Mouse (Mus musculus) kidney, adult 2 months (tissue): Measurements from ENCODE around the gene Gnaq. TPM values are rescaled to one million over a fixed set of nuclear protein-coding genes. Genes with fewer than 3 reads are reported as not detected.
A peak's percentile ranks its signal among the peaks of the same experiment; 100 is the strongest.

Experiments used
- DNase-seq: peaks from one replicate; pipeline ENCODE4 v3.0.0; 2021
- H3K27ac ChIP-seq: fragments of 200-500 bp; 2 replicates; pipeline ENCODE4 v1.5.1; 2012; ENCODE audit warnings: low read depth, low read length, control low read depth, inconsistent platforms; ENCODE audit not compliant: insufficient read depth
- H3K27me3 ChIP-seq: fragments of 200-500 bp; replicated peaks from 2 replicates; pipeline ENCODE4 v1.6.1; 2012; ENCODE audit warnings: mild to moderate bottlenecking, moderate library complexity, low read length, inconsistent platforms; ENCODE audit not compliant: control insufficient read depth, insufficient read depth
- H3K36me3 ChIP-seq: fragments of 200-500 bp; 2 replicates; pipeline ENCODE4 v1.6.1; 2012; ENCODE audit warnings: mild to moderate bottlenecking, moderate library complexity, low read length, inconsistent platforms; ENCODE audit not compliant: control insufficient read depth, insufficient read depth
- H3K4me1 ChIP-seq: fragments of 200-500 bp; 2 replicates; pipeline ENCODE4 v1.6.1; 2011; ENCODE audit warnings: low read length; ENCODE audit not compliant: control insufficient read depth, insufficient read depth
- H3K4me3 ChIP-seq: fragments of 200-500 bp; 2 replicates; pipeline ENCODE4 v1.5.1; 2011; ENCODE audit warnings: mild to moderate bottlenecking, low read depth, low read length, control low read depth; ENCODE audit not compliant: insufficient read depth
- CTCF ChIP-seq: fragments of 200-500 bp; conservative IDR thresholded peaks from 2 replicates; pipeline ENCODE4 v1.5.1; 2011; ENCODE audit warnings: low read depth, mild to moderate bottlenecking, control low read depth, low read length, moderate library complexity, mixed read lengths; ENCODE audit not compliant: insufficient read depth, insufficient read length
- POLR2A ChIP-seq: fragments of 200-500 bp; IDR thresholded peaks from one replicate; pipeline ENCODE4 v1.6.1; 2011; ENCODE audit warnings: low read depth, low read length, control low read depth
- WGBS: fragments of 180-500 bp; shearing (Covaris S2); methylation state at CpG from one replicate; pipeline ENCODE4 v1.1.7; 2018; 5-methylcytosine and 5-hydroxymethylcytosine counted together
- polyA plus RNA-seq: library from polyadenylated mRNA; depleted of rRNA; stranded (reverse); fragments of >200 nt; gene quantifications from 2 replicates; pipeline ENCODE4 v1.2.3, GENCODE M21; 2012

Gene Gnaq
- polyA plus RNA-seq, 1 experiment, result 15.6 TPM

DNA sequence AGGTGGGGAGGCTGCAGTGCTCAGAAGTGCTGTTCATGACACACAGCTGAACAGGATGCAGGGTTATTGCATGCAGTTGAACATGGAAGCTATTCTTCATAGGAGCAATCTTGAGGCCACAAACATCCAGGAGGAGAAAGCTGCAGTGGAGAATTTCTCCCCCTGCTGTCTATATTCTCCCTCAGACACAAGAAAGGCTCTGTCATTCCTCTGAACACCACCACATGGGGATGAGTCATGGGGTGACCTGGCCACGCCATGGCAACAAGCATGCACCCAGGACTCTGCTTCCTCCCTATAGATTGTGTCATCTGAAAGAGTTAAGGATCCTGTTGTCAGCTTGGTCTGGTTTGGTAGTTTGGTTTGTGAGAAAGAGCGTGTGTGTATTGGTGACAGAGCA lies 239.0 kb downstream of the Gnaq start:
- H3K27ac ChIP-seq, result no peak overlapping the region
- H3K4me3 ChIP-seq, result no peak overlapping the region
- TF ChIP-seq POLR2A, result no peak
- no peak for TF ChIP-seq CTCF
- 0 out of 2 replicates have a peak, but pooled peaks cover 2% of the 10 kb centered on the region for H3K4me1 ChIP-seq
- no peaks in the 10 kb centered on the region for H3K27me3 ChIP-seq
- H3K36me3 ChIP-seq, result no peaks in the 10 kb centered on the region
- no peak for DNase-seq
- 85% methylated on average over 2 of the region's 2 CpGs for WGBS

GRCm38 (mm10) chr19:16372752-16373486 lies 240.3 kb downstream of the Gnaq start:
- Histone ChIP-seq H3K36me3 (no peaks in the 10 kb centered on the region), H3K27me3 (no peaks in the 10 kb centered on the region), H3K4me3 (no peak overlapping the region), H3K4me1 (no peaks in the 10 kb centered on the region), H3K27ac (no peak overlapping the region)
- DNase-seq, result no peak
- no peak for TF ChIP-seq CTCF
- no peak for TF ChIP-seq POLR2A
- WGBS, result 71% methylated on average over 9 of the region's 9 CpGs

- H3K27ac ChIP-seq, result no peak overlapping the region
- H3K36me3 ChIP-seq, result no peaks in the 10 kb centered on the region
- no peaks in the 10 kb centered on the region for H3K4me1 ChIP-seq
- DNase-seq, result no peak
- TF ChIP-seq POLR2A, result no peak
- no peak for TF ChIP-seq CTCF
- WGBS, result 42% methylated on average over 4 of the region's 4 CpGs
- no peak overlapping the region for H3K4me3 ChIP-seq
- H3K27me3 ChIP-seq, result no peaks in the 10 kb centered on the region
These were observed 243.2 kb downstream of the Gnaq start for GRCm38 (mm10) chr19:16375881-16376280.

DNA sequence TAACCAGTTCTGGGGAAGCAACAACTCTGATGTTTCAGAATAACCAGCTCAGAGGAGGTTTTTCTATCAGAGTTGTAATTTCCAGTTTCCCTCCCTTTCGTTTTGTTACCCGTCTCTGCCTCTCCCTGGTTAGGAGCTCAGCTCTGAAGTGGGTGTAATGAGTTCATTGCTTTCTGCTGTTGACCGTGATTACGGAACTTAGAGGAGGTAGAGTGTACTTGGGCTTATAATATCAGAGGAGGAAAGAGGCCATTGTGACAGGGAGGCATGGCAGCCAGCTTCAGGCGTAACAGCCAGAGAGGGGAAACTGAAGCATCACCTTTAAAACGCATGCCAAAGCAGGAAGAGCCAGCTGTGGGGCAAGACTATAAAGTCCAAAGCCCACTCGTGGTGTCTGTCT lies 245.9 kb downstream of the Gnaq start:
- WGBS, result 82% methylated on average over 7 of the region's 7 CpGs
- no peak for DNase-seq
- TF ChIP-seq POLR2A, result no peak
- TF ChIP-seq CTCF, result no peak
- Histone ChIP-seq H3K4me3 (no peak overlapping the region), H3K27me3 (no peaks in the 10 kb centered on the region), H3K36me3 (no peaks in the 10 kb centered on the region), H3K4me1 (no peaks in the 10 kb centered on the region), H3K27ac (no peak overlapping the region)

DNA sequence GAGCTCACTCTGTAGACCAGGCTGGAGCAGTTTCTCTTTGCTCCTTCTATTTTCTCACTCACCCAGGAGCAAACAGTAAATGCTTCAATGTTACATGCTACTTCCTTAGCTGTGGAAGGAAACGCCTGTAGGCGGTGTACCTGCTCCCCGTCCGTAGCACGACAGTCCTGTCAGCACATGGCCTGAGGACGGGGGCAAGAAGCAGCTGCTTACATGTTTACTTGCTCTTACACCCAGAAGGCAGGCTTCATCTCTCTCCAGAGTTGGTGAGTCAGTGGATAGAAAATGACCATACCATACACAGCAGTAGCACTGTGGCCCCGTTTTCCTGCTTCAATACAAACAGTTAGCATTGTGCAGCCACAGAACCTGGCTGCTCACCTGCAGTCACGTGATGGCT lies 247.1 kb downstream of the Gnaq start:
- DNase-seq, result no peak
- no peaks in the 10 kb centered on the region for H3K36me3 ChIP-seq
- H3K27me3 ChIP-seq, result no peaks in the 10 kb centered on the region
- H3K4me3 ChIP-seq, result no peak overlapping the region
- H3K4me1 ChIP-seq, result no peaks in the 10 kb centered on the region
- 89% methylated on average over 8 of the region's 8 CpGs for WGBS
- TF ChIP-seq POLR2A (no peak), CTCF (no peak)
- no peak overlapping the region for H3K27ac ChIP-seq

DNA sequence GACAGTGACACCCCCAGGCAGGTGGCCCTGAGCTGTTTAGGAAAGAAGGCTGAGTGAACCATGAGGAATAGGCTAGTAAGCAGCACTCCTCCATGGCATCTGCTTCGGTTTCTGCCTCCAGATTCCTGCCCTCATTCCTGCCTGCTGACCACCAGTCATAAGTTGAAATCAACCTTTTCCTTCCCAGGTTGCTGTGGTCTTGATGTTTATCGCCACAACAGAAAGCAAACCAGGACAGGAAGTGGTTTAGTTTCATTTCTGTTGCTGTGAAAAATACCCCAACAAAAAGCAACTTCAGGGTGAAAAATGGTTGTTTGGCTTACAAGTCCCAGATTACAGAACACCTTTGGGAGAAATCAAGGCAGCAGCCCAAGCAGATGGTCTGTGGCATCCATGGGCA lies 249.8 kb downstream of the Gnaq start:
- Histone ChIP-seq H3K36me3 (no peaks in the 10 kb centered on the region), H3K4me1 (no peaks in the 10 kb centered on the region), H3K4me3 (no peak overlapping the region), H3K27me3 (no peaks in the 10 kb centered on the region), H3K27ac (no peak overlapping the region)
- no peak for DNase-seq
- TF ChIP-seq CTCF (no peak), POLR2A (no peak)
- 45% methylated on average over 2 of the region's 2 CpGs for WGBS

- Histone ChIP-seq H3K4me1 (no peaks in the 10 kb centered on the region), H3K27me3 (no peaks in the 10 kb centered on the region), H3K36me3 (no peaks in the 10 kb centered on the region), H3K27ac (no peak overlapping the region), H3K4me3 (no peak overlapping the region)
- DNase-seq, result peak; percentile 17
- TF ChIP-seq CTCF, result no peak
- TF ChIP-seq POLR2A, result no peak
- 62% methylated on average over 13 of the region's 13 CpGs for WGBS
These were observed 250.5 kb downstream of the Gnaq start for GRCm38 (mm10) chr19:16383127-16383526.

DNA sequence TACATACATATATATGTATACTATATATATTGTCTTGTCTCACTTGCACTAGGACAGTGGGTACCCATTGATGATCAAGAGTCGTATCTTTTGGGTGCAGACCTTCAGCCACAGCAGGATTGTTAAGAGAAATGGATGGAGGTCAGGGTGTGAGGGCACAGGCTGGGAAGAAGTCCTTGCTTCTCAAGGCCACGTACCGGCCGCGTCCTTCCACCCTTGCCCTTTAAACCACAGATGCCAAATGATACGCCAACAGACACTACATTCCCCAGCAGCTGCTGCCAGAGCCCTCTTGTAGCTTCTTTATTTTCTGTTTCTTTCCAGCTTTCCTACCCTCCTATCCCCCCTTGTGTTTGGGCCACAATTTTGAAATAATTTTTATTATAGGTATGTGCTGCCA lies 251.5 kb downstream of the Gnaq start:
- DNase-seq, result no peak
- Histone ChIP-seq H3K27ac (no peak overlapping the region), H3K4me3 (no peak overlapping the region), H3K36me3 (no peaks in the 10 kb centered on the region), H3K27me3 (no peaks in the 10 kb centered on the region), H3K4me1 (no peaks in the 10 kb centered on the region)
- no peak for TF ChIP-seq POLR2A
- no peak for TF ChIP-seq CTCF
- 84% methylated on average over 6 of the region's 6 CpGs for WGBS
